Mouse (Mus musculus): ENCODE measurements around the gene Mars. TPM values are rescaled to one million over a fixed set of nuclear protein-coding genes. Genes with fewer than 3 reads are reported as not detected.

Mars gene
- total and polyA plus RNA-seq, 3 experiments = 143 to 224 (median 161) TPM

DNA sequence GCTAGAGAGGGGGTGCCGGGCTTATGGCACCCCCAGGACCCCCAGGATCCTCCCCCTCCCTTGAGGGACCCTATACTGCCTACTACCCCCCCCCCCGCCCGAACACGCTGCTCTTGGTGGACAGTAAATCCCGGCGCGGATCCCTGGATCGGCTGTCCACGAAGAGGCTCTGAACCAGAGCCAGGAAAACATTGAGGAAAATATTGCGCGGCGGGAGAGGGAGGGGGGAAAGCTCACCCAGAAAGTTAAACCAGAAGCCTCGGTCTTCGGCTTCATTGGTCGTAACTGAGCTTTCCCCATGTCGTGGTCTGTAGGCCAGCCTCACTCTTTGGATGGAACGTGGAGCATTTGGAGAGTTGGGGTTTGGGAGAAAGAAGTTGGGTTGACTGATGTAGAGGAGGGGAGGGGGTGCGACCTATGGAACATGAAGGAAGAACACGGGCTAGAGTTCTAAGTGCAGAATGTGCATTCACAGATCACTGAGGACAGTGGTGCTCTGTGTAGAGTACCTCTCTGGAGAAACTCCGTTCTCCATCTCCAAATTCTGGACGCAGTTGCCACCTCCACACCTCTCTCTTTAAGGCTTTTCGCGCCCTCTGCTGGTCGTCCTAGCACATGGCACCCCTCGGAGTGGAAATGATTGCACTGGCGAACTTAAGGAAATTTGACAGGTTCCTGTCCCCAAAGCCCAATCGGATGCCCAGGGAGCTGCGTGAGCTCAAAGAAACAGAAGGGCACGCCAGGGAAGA, 30.5 kb upstream of the Mars start, which contains the start of gene Gli1:
Gene Gli1, minus strand, starts transcription at position 84 of the 749 bp plus-strand sequence.
- Histone ChIP-seq H3K4me3 (replicated peaks in 1 of 3; ENCODE audit: low read depth in 2 of 3, low read length in 2 of 3, poor library complexity in 1 of 3) (peak within 1 kb of the TSS in 1 of 3 experiments; percentile 46), H3K9me3 (replicated peaks; ENCODE audit: low read length) (peaks cover 8% of the 10 kb centered on the region), H3K27me3 (replicated peaks) (peaks cover 42% of the 10 kb centered on the region), H3K4me2 (ENCODE audit: insufficient read depth, low read depth, poor library complexity, severe bottlenecking) (peak within 1 kb of the TSS; percentile 90), H3K36me3 (replicated peaks in 1 of 2; ENCODE audit: control insufficient read depth in 1 of 2, insufficient read depth in 1 of 2, low read length in 1 of 2) (no peaks in the 10 kb centered on the region), H3K27ac (ENCODE audit: insufficient read depth, low read depth) (no peak within 1 kb of the TSS), H3K9ac (ENCODE audit: insufficient read depth, low read depth) (no peak within 1 kb of the TSS), H3K79me2 (replicated peaks; ENCODE audit: control insufficient read depth, extremely low read depth, insufficient read depth, poor library complexity, severe bottlenecking) (no peaks in the 10 kb centered on the region), H3K4me1 (ENCODE audit: control insufficient read depth in 1 of 2, insufficient read depth in 2 of 2) (peaks cover 0 to 31% of the 10 kb centered on the region in 2 experiments; a peak in 2 of 4 replicates)
- TF ChIP-seq SMC3 (IDR thresholded peaks at IDR 0.05; ENCODE audit: low read depth, low read length) = peak; percentile 71
- TF ChIP-seq RAD21 (IDR thresholded peaks at IDR 0.05; ENCODE audit: low read depth, low read length) = peak; percentile 77
- TF ChIP-seq MAZ (IDR thresholded peaks at IDR 0.05; ENCODE audit: low read depth, low read length) = peak; percentile 42
- TF ChIP-seq UBTF (IDR thresholded peaks at IDR 0.05; ENCODE audit: low read depth, low read length) = no peak
- TF ChIP-seq MAX (IDR thresholded peaks at IDR 0.05; ENCODE audit: low read length) = peak; percentile 88
- no peak for TF ChIP-seq MEF2A (IDR thresholded peaks at IDR 0.05; ENCODE audit: borderline replicate concordance, low read depth, low read length)
- peak; percentile 65; the same call in 1 of the 2 replicates for TF ChIP-seq SIN3A (IDR thresholded peaks at IDR 0.05; ENCODE audit: low read length)
- no peak for TF ChIP-seq USF1 (IDR thresholded peaks at IDR 0.05; ENCODE audit: low read depth, low read length)
- no peak for TF ChIP-seq ELF1 (IDR thresholded peaks at IDR 0.05; ENCODE audit: low read depth, low read length)
- no peak for TF ChIP-seq USF2 (conservative IDR thresholded peaks at IDR 0.05; ENCODE audit: low read depth, low read length)
- no peak for TF ChIP-seq RCOR1 (conservative IDR thresholded peaks at IDR 0.05; ENCODE audit: low read depth, low read length)
- no peak for TF ChIP-seq TCF12 (IDR thresholded peaks at IDR 0.05; ENCODE audit: low read depth, low read length)
- peak; percentile 77 for TF ChIP-seq MYC (IDR thresholded peaks at IDR 0.05; ENCODE audit: low read depth, low read length)
- no peak for TF ChIP-seq PAX5 (IDR thresholded peaks at IDR 0.05; ENCODE audit: low read length)
- TF ChIP-seq IRF4 (IDR thresholded peaks at IDR 0.05; ENCODE audit: low read depth, low read length) = 0 out of 2 replicates have a peak, but pooled peaks have one; percentile 12
- no peak for TF ChIP-seq JUN (IDR thresholded peaks at IDR 0.05; ENCODE audit: insufficient read depth, low read depth, low read length)
- peak; percentile 76 to 94 for TF ChIP-seq CTCF (conservative IDR thresholded peaks at IDR 0.05 in 1 of 2, IDR thresholded peaks at IDR 0.05 in 1 of 2; ENCODE audit: low read depth in 2 of 2, low read length in 2 of 2)
- TF ChIP-seq POLR2AphosphoS2 (IDR thresholded peaks at IDR 0.05; ENCODE audit: low read depth, low read length) = no peak
- peak; percentile 90 for DNase-seq (ENCODE audit: extremely low read depth)
- in situ Hi-C loops (cut with MboI; ENCODE audit: low pct_ligation_motif_present, low pct_unique_long_range_greater_than_20kb, low sequenced_read_pairs) = no loop called here
- dilution Hi-C loops (cut with MboI; ENCODE audit: extremely low pct_ligation_motif_present, extremely low pct_unique_long_range_greater_than_20kb, low sequenced_read_pairs) = no loop called here

DNA sequence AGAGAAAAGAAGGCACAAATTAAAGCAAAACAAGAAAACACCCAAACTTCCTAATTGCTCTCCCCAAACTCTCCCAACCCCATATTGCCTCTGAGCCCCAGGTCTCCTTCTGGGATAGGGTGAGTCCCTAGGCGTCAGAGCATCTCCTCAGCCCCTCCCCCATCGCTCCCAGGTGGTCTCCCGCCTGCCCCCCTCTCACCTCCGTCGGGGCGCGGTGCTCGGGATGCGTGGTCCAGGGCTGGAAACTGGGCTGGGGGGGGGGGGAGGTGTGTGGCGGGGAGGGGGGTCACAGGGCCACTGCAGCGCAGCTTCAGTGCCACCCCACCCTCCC, 29.7 kb upstream of the Mars start:
- dilution Hi-C loops (cut with MboI; ENCODE audit: extremely low pct_ligation_motif_present, extremely low pct_unique_long_range_greater_than_20kb, low sequenced_read_pairs) = no loop called here
- Histone ChIP-seq H3K79me2 (replicated peaks; ENCODE audit: control insufficient read depth, extremely low read depth, insufficient read depth, poor library complexity, severe bottlenecking) (no peaks in the 10 kb centered on the region), H3K36me3 (replicated peaks in 1 of 2; ENCODE audit: control insufficient read depth in 1 of 2, insufficient read depth in 1 of 2, low read length in 1 of 2) (no peaks in the 10 kb centered on the region), H3K4me1 (ENCODE audit: control insufficient read depth in 1 of 2, insufficient read depth in 2 of 2) (peaks cover 0 to 31% of the 10 kb centered on the region in 2 experiments; a peak in 2 of 4 replicates), H3K4me3 (replicated peaks in 1 of 3; ENCODE audit: low read depth in 2 of 3, low read length in 2 of 3, poor library complexity in 1 of 3) (peak overlapping the region in 1 of 3 experiments; percentile 46), H3K9me3 (replicated peaks; ENCODE audit: low read length) (peaks cover 8% of the 10 kb centered on the region), H3K27ac (ENCODE audit: insufficient read depth, low read depth) (no peak overlapping the region), H3K27me3 (replicated peaks) (peaks cover 42% of the 10 kb centered on the region), H3K9ac (ENCODE audit: insufficient read depth, low read depth) (no peak overlapping the region), H3K4me2 (ENCODE audit: insufficient read depth, low read depth, poor library complexity, severe bottlenecking) (peak overlapping the region; percentile 90)
- in situ Hi-C loops (cut with MboI; ENCODE audit: low pct_ligation_motif_present, low pct_unique_long_range_greater_than_20kb, low sequenced_read_pairs) = no loop called here
- TF ChIP-seq JUND (conservative IDR thresholded peaks at IDR 0.05; ENCODE audit: low read depth, low read length) = no peak
- no peak for TF ChIP-seq RCOR1 (conservative IDR thresholded peaks at IDR 0.05; ENCODE audit: low read depth, low read length)
- no peak for TF ChIP-seq JUN (IDR thresholded peaks at IDR 0.05; ENCODE audit: insufficient read depth, low read depth, low read length)
- TF ChIP-seq NRF1 (IDR thresholded peaks at IDR 0.05; ENCODE audit: low read depth, low read length) = no peak
- no peak for TF ChIP-seq UBTF (IDR thresholded peaks at IDR 0.05; ENCODE audit: low read depth, low read length)
- no peak for TF ChIP-seq ZKSCAN1 (IDR thresholded peaks at IDR 0.05; ENCODE audit: borderline replicate concordance, low read depth, low read length)
- no peak for TF ChIP-seq IRF4 (IDR thresholded peaks at IDR 0.05; ENCODE audit: low read depth, low read length)
- no peak for TF ChIP-seq ZC3H11A (IDR thresholded peaks at IDR 0.05; ENCODE audit: low read depth, low read length)
- TF ChIP-seq MAZ (IDR thresholded peaks at IDR 0.05; ENCODE audit: low read depth, low read length) = no peak
- TF ChIP-seq ZMIZ1 (IDR thresholded peaks at IDR 0.05; ENCODE audit: low read depth, low read length) = no peak
- no peak for TF ChIP-seq KAT2A (IDR thresholded peaks at IDR 0.05; ENCODE audit: insufficient replicate concordance, low read length)
- TF ChIP-seq TBP (conservative IDR thresholded peaks at IDR 0.05; ENCODE audit: low read depth, low read length) = no peak
- TF ChIP-seq E2F4 (IDR thresholded peaks at IDR 0.05; ENCODE audit: insufficient replicate concordance, low read depth, low read length) = no peak
- TF ChIP-seq HCFC1 (IDR thresholded peaks at IDR 0.05; ENCODE audit: low read depth, low read length) = no peak
- no peak for TF ChIP-seq PAX5 (IDR thresholded peaks at IDR 0.05; ENCODE audit: low read length)
- no peak for TF ChIP-seq MYC (IDR thresholded peaks at IDR 0.05; ENCODE audit: low read depth, low read length)
- TF ChIP-seq ELF1 (IDR thresholded peaks at IDR 0.05; ENCODE audit: low read depth, low read length) = no peak
- TF ChIP-seq ETS1 (conservative IDR thresholded peaks at IDR 0.05; ENCODE audit: low read depth, low read length) = no peak
- TF ChIP-seq MEF2A (IDR thresholded peaks at IDR 0.05; ENCODE audit: borderline replicate concordance, low read depth, low read length) = no peak
- DNase-seq (ENCODE audit: extremely low read depth) = no peak

Data from CH12.LX (cell line).